ENCODE assay signal across 11 mouse cellular contexts in genomic region chr4:133873926-133874864, GRCm38 (mm10). TPM values are rescaled to one million over a fixed set of nuclear protein-coding genes. Genes with fewer than 3 reads are reported as not detected.
A peak's percentile ranks its signal among the peaks of the same experiment; 100 is the strongest.
DNase-seq lines count a peak whose midpoint lies in the region; ATAC-seq and TF ChIP-seq lines count a peak whose summit lies in the region.
"Had no signal": no experiment of that assay in that cellular context is flagged by ENCODE, and none has a peak within 500 bp of the region (broad histone marks: within the 10 kb centered on the region; RNA-seq: fewer than 3 reads in every experiment).

No protein-coding gene starts in this region.

- H3K27ac ChIP-seq in lung, embryonic 14.5 days (ENCODE audit: low read depth) = 0 out of 2 replicates have a peak overlapping the region, but pooled peaks have one; percentile 12
- no peak overlapping the region for H3K27ac ChIP-seq in liver, adult 2 months (replicated peaks; ENCODE audit: insufficient read depth, low read depth, low read length)
- H3K27ac ChIP-seq: kidney, postnatal 0 days; limb, embryonic 12.5 days had no signal

- no peaks in the 10 kb centered on the region for H3K27me3 ChIP-seq in lung, embryonic 14.5 days (ENCODE audit: insufficient read depth, low read length)
- H3K27me3 ChIP-seq in liver, adult 2 months (ENCODE audit: control insufficient read depth, insufficient read depth, low read length) = no peaks in the 10 kb centered on the region
- H3K27me3 ChIP-seq: limb, embryonic 12.5 days had no signal

- TF ChIP-seq CTCF in lung, embryonic 14.5 days (IDR thresholded peaks at IDR 0.05; ENCODE audit: low read depth) = no peak
- no peak for TF ChIP-seq CTCF in liver, adult 2 months (IDR thresholded peaks at IDR 0.05; ENCODE audit: low read depth, low read length)

- no peak for DNase-seq in lung, embryonic 14.5 days
- no peak for DNase-seq in lung, postnatal 14 days
- DNase-seq in ZHBTc4 (ENCODE audit: low read depth, low spot score) = peak; percentile 61
- no peak for DNase-seq in liver, adult 2 months (ENCODE audit: extremely low read depth, low read depth, low spot score)
- DNase-seq in spleen, postnatal 4 days (ENCODE audit: low spot score in 2 of 2) = peak; percentile 57 to 80
- DNase-seq in layer of hippocampus, postnatal 10 days (ENCODE audit: low spot score in 2 of 2) = no peak
- DNase-seq: cerebellum, adult 11 months had no signal

- WGBS in lung, embryonic 14.5 days = 73% methylated on average over 17 of the region's 17 CpGs
- WGBS in liver, adult 2 months = 80% methylated on average over 17 of the region's 17 CpGs

- H3K9me3 ChIP-seq in lung, embryonic 14.5 days (ENCODE audit: low read depth, low read length) = no peaks in the 10 kb centered on the region
- H3K9me3 ChIP-seq: limb, embryonic 12.5 days had no signal

- TF ChIP-seq POLR2A in liver, adult 2 months (IDR thresholded peaks at IDR 0.05; ENCODE audit: extremely low read depth, insufficient read depth, low read length) = no peak

- H3K36me3 ChIP-seq in lung, embryonic 14.5 days (ENCODE audit: insufficient read depth) = peaks cover 12% of the 10 kb centered on the region; the same call in 1 of the 2 replicates
- H3K36me3 ChIP-seq in liver, adult 2 months (ENCODE audit: control insufficient read depth, insufficient read depth, low read length) = peaks cover 3% of the 10 kb centered on the region; the same call in 1 of the 2 replicates

- peak overlapping the region; percentile 3; the same call in 1 of the 2 replicates for H3K4me2 ChIP-seq in lung, embryonic 14.5 days
- H3K4me2 ChIP-seq: limb, embryonic 12.5 days had no signal

- H3K4me3 ChIP-seq in lung, embryonic 14.5 days (ENCODE audit: low read depth, low read length) = no peak overlapping the region
- peak overlapping the region; percentile 26; the same call in 1 of the 2 replicates for H3K4me3 ChIP-seq in liver, adult 2 months (ENCODE audit: insufficient read depth, low read depth, low read length)
- H3K4me3 ChIP-seq: limb, embryonic 12.5 days had no signal

- ATAC-seq in lung, embryonic 14.5 days (ENCODE audit: insufficient read depth) = no peak
- ATAC-seq in inflammation-experienced regulatory T-cells, adult 6 months = no peak
- ATAC-seq: activated CD4-positive, CD25-positive, alpha-beta regulatory T cell, adult 4 months had no signal

- H3K4me1 ChIP-seq in lung, embryonic 14.5 days (ENCODE audit: insufficient read depth) = 0 out of 2 replicates have a peak, but pooled peaks cover 1% of the 10 kb centered on the region
- H3K4me1 ChIP-seq in liver, adult 2 months (ENCODE audit: control insufficient read depth, insufficient read depth, low read length) = peaks cover 5% of the 10 kb centered on the region; the same call in 1 of the 2 replicates

- H3K9ac ChIP-seq in lung, embryonic 14.5 days = no peak overlapping the region
- no peak overlapping the region for H3K9ac ChIP-seq in liver, adult 2 months (ENCODE audit: low read depth, low read length)
- H3K9ac ChIP-seq: limb, embryonic 12.5 days had no signal

- H3K79me2 ChIP-seq in liver, adult 2 months (ENCODE audit: control insufficient read depth, insufficient read depth, low read length) = no peaks in the 10 kb centered on the region

RNA-seq across cellular contexts. Expression of gene Rps6ka1, which starts 13.4 kb away (rescaled TPM):
- 46.2 and 49.5 TPM in 2 replicates for polyA plus RNA-seq in lung, embryonic 14.5 days (2014; fragmentation: Nextera tagmentation; extraction: Ambion mirVana)
- total RNA-seq in liver, adult 2 months (2014; rRNA removed) = 4.1 and 5.1 TPM in 2 replicates
- 8.6 and 16.9 TPM in 2 replicates for polyA plus RNA-seq in liver, adult 2 months (2012; rRNA removed)
- 100 to 1,000 TPM in 1 of 3 experiments, 10 to 100 TPM in 2; 88.8 to 145 (median 91.9) TPM for polyA plus RNA-seq in inflammation-experienced regulatory T-cells, adult 6 months (2017; shearing (Covaris generic))
- total RNA-seq in layer of hippocampus, postnatal 10 days (2021) = 10 to 100 TPM; 18.2 TPM

Comparison
In these comparisons a context has a peak if more than half of its experiments do, and no peak if none do; other contexts are left out.
1. DNase-seq: peak in ZHBTc4 (single experiment) and spleen, postnatal 4 days (2 of 2); none in lung, embryonic 14.5 days (single experiment), lung, postnatal 14 days (single experiment), liver, adult 2 months (single experiment) and layer of hippocampus, postnatal 10 days (0 of 2).